Mouse (Mus musculus) C2C12 (cell line): Measurements from ENCODE around the gene Irgq.

ENCODE experiments used
- CEBPB ChIP-seq: IDR thresholded peaks from one replicate; pipeline ENCODE4 v1.6.1; 2011; ENCODE audit warnings: low read depth, mild to moderate bottlenecking, control low read depth, moderate library complexity
- CTCF ChIP-seq: IDR thresholded peaks from one replicate; pipeline ENCODE4 v1.5.1; 2011; ENCODE audit not compliant: control insufficient read depth, insufficient read depth, insufficient read length
- MAX ChIP-seq: IDR thresholded peaks from one replicate; pipeline ENCODE4 v1.6.1; 2011; ENCODE audit warnings: mild to moderate bottlenecking, control low read depth
- MYOG ChIP-seq: IDR thresholded peaks from one replicate; pipeline ENCODE4 v1.6.1; 2011; ENCODE audit not compliant: control insufficient read depth, insufficient read length; ENCODE audit errors: extremely low read depth
- USF1 ChIP-seq: IDR thresholded peaks from one replicate; pipeline ENCODE4 v1.6.1; 2011; ENCODE audit warnings: low read depth, mild to moderate bottlenecking, control low read depth, moderate library complexity

- TF ChIP-seq CTCF (no peak), CEBPB (no peak), MAX (no peak), USF1 (no peak), MYOG (no peak)
Measured at GRCm38 (mm10) chr7:24587330-24588105, 57.0 kb downstream of the Irgq start, which contains the start of the genes Ethe1 and Zfp575.
